1 mouse cellular context compared by ENCODE assay signal in the genomic region with DNA sequence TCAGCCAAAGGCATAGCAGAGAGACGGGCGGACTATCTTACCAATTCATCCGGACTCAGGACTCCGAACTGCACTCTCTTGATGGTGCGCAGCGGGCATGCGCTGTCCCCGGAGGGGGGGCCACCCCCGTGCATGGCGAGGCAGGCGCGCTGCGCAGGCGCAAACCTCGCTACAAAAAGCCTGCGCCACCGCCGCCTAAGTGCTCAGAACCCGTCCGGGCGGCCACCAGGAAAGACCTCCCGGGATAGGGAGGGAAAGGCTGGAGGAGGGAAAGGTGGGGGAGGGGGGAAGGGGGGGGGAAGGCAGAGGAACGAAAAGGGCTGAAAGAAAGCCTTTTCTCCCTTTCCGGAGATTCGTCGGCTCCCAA.
TF ChIP-seq lines count a peak whose summit lies in the region.

No protein-coding gene starts in this region.

TF ChIP-seq in MEL, 35 proteins besides CTCF, POLR2A, EP300 and RAD21 (continued from another document):
- TF ChIP-seq RCOR1 (IDR thresholded peaks at IDR 0.05; ENCODE audit: low read depth, low read length) (no peak), KAT2A (conservative IDR thresholded peaks at IDR 0.05; ENCODE audit: low read depth, low read length) (peak; percentile 58), ZC3H11A (IDR thresholded peaks at IDR 0.05; ENCODE audit: low read depth, low read length) (peak; percentile 31), MAX (IDR thresholded peaks at IDR 0.05; ENCODE audit: low read length) (peak; percentile 84), CHD2 (IDR thresholded peaks at IDR 0.05; ENCODE audit: low read length) (peak; percentile 21; the same call in 1 of the 2 replicates), POLR2AphosphoS2 (IDR thresholded peaks at IDR 0.05; ENCODE audit: low read length) (no peak; the same call in 1 of the 2 replicates), MAZ (IDR thresholded peaks at IDR 0.05; ENCODE audit: low read depth, low read length) (peak; percentile 96), HCFC1 (IDR thresholded peaks at IDR 0.05; ENCODE audit: low read depth, low read length) (no peak), UBTF (IDR thresholded peaks at IDR 0.05; ENCODE audit: borderline replicate concordance, insufficient read depth, low read depth, low read length) (0 out of 2 replicates have a peak, but pooled peaks have one; percentile 2), TCF12 (IDR thresholded peaks at IDR 0.05; ENCODE audit: low read depth, low read length) (peak; percentile 77), NRF1 (IDR thresholded peaks at IDR 0.05; ENCODE audit: insufficient read depth, low read depth, low read length, poor library complexity, severe bottlenecking) (peak; percentile 92), MYC (IDR thresholded peaks at IDR 0.05; ENCODE audit: low read depth, low read length) (peak; percentile 52; the same call in 1 of the 2 replicates), GABPA (IDR thresholded peaks at IDR 0.05; ENCODE audit: low read depth, low read length) (0 out of 2 replicates have a peak, but pooled peaks have one; percentile 74), SMC3 (IDR thresholded peaks at IDR 0.05; ENCODE audit: low read depth, low read length) (peak; percentile 24; the same call in 1 of the 2 replicates), ELF1 (IDR thresholded peaks at IDR 0.05; ENCODE audit: low read depth, low read length) (0 out of 2 replicates have a peak, but pooled peaks have one; percentile 36)
TF ChIP-seq in MEL: peak in this region for 17.
